12 mouse cellular contexts compared by ENCODE assay signal in the genomic region with DNA sequence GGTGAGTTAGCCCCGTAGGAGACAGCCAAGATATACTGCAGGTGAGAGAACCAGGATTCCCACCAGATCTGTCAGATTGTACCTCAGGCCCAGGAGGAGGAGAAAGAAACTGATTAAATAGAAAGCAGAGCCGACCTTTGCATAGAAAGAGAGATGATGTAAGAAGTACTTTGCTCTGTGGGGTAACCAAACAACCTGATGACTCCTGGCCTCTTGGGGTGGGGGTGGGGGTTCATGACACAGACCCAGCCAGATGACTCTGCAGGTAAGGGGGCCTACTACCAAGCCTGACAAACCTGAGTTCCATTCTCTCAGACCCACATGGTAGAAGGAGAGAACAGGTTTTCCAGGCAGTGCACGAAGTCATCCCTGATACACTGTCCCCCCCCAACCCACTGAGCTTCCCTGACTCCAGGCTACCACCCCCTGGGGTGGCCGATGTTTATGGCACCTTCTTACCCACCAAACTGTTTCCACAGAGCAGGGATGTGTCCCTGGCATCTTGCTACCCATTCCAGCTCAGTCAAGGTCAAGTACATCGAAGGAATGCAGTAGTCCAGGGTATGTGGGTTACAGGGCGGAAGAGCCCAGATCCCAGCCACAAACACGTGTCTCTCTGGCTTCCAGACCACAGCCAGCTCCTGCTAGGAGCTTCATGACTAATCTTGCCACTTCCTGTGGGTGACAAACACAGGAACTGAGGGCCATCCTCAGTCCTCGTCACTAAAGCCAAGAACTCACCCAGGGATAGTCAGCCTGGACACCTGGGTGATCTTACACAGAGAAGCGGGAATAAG. TPM values are rescaled to one million over a fixed set of nuclear protein-coding genes. Genes with fewer than 3 reads are reported as not detected.
DNase-seq lines count a peak whose midpoint lies in the region; ATAC-seq and TF ChIP-seq lines count a peak whose summit lies in the region.
"Had no signal": no experiment of that assay in that cellular context is flagged by ENCODE, and none has a peak within 500 bp of the region (broad histone marks: within the 10 kb centered on the region; RNA-seq: fewer than 3 reads in every experiment).

No protein-coding gene starts in this region.

- no peaks in the 10 kb centered on the region for H3K27me3 ChIP-seq in embryonic facial prominence, embryonic 14.5 days (replicated peaks; ENCODE audit: control insufficient read depth, insufficient read depth, low read length)
- H3K27me3 ChIP-seq in embryonic facial prominence, embryonic 10.5 days (replicated peaks; ENCODE audit: low read depth, poor library complexity, severe bottlenecking) = peaks cover 28% of the 10 kb centered on the region
- no peaks in the 10 kb centered on the region for H3K27me3 ChIP-seq in kidney, adult 2 months (replicated peaks; ENCODE audit: control insufficient read depth, insufficient read depth, low read length)

- ATAC-seq in embryonic facial prominence, embryonic 14.5 days (ENCODE audit: low read depth) = no peak

- no peaks in the 10 kb centered on the region for H3K9me3 ChIP-seq in embryonic facial prominence, embryonic 14.5 days (ENCODE audit: control insufficient read depth, low read length)
- H3K9me3 ChIP-seq in embryonic facial prominence, embryonic 10.5 days = no peaks in the 10 kb centered on the region
- H3K9me3 ChIP-seq: forebrain, embryonic 10.5 days; hindbrain, embryonic 10.5 days had no signal

- no peak for TF ChIP-seq CTCF in kidney, adult 2 months (conservative IDR thresholded peaks at IDR 0.05; ENCODE audit: insufficient read depth, insufficient read length, low read depth, low read length)

- H3K4me2 ChIP-seq in embryonic facial prominence, embryonic 14.5 days (ENCODE audit: low read depth, low read length) = no peak overlapping the region

- no peak overlapping the region for H3K4me3 ChIP-seq in embryonic facial prominence, embryonic 14.5 days (ENCODE audit: low read depth, low read length)
- H3K4me3 ChIP-seq in embryonic facial prominence, embryonic 10.5 days = no peak overlapping the region
- H3K4me3 ChIP-seq in kidney, adult 2 months (ENCODE audit: insufficient read depth, low read depth, low read length) = no peak overlapping the region
- H3K4me3 ChIP-seq: forebrain, embryonic 10.5 days; hindbrain, embryonic 10.5 days had no signal

- WGBS in embryonic facial prominence, embryonic 14.5 days = 72% methylated on average over 9 of the region's 9 CpGs
- 76% methylated on average over 9 of the region's 9 CpGs for WGBS in embryonic facial prominence, embryonic 10.5 days
- 27% methylated on average over 9 of the region's 9 CpGs for WGBS in kidney, adult 2 months

- H3K36me3 ChIP-seq in embryonic facial prominence, embryonic 14.5 days (ENCODE audit: control insufficient read depth, insufficient read depth, low read length) = no peaks in the 10 kb centered on the region
- H3K36me3 ChIP-seq in embryonic facial prominence, embryonic 10.5 days (replicated peaks) = no peaks in the 10 kb centered on the region
- no peaks in the 10 kb centered on the region for H3K36me3 ChIP-seq in kidney, adult 2 months (ENCODE audit: control insufficient read depth, insufficient read depth, low read length)
- H3K36me3 ChIP-seq: forebrain, embryonic 10.5 days; hindbrain, embryonic 10.5 days had no signal

- no peak overlapping the region for H3K27ac ChIP-seq in embryonic facial prominence, embryonic 14.5 days (replicated peaks; ENCODE audit: low read depth, low read length)
- no peak overlapping the region for H3K27ac ChIP-seq in embryonic facial prominence, embryonic 10.5 days (replicated peaks)
- peak overlapping the region; percentile 63 for H3K27ac ChIP-seq in kidney, adult 2 months (ENCODE audit: insufficient read depth, low read depth, low read length)
- H3K27ac ChIP-seq: forebrain, embryonic 10.5 days; hindbrain, embryonic 10.5 days; liver, embryonic 14.5 days had no signal

- DNase-seq in embryonic facial prominence, embryonic 14.5 days (ENCODE audit: low spot score) = peak; percentile 48
- no peak for DNase-seq in embryonic facial prominence, embryonic 10.5 days (ENCODE audit: low spot score)
- DNase-seq in Muller cell, postnatal 12 days (ENCODE audit: inconsistent ontology term) = peak; percentile 90
- DNase-seq in kidney, adult 2 months = peak; percentile 85
- DNase-seq in lung, postnatal 4 days = peak; percentile 45 to 50
- DNase-seq in left cerebral cortex, postnatal 14 days (ENCODE audit: low spot score in 2 of 2) = no peak
- no peak for DNase-seq in spleen, adult 12 weeks (ENCODE audit: low spot score)
- DNase-seq in neural tube, embryonic 10.5 days (ENCODE audit: extremely low spot score, low spot score) = no peak
- DNase-seq: thymus, postnatal 36 days had no signal

- no peak for TF ChIP-seq POLR2A in kidney, adult 2 months (IDR thresholded peaks at IDR 0.05; ENCODE audit: low read depth, low read length)

- intact Hi-C loops in left cerebral cortex, postnatal 14 days (cut with DNase I) = no loop called here

- no peak overlapping the region for H3K9ac ChIP-seq in embryonic facial prominence, embryonic 14.5 days (ENCODE audit: low read depth, low read length)
- H3K9ac ChIP-seq: liver, embryonic 14.5 days had no signal

- peaks cover 12% of the 10 kb centered on the region for H3K4me1 ChIP-seq in embryonic facial prominence, embryonic 14.5 days (ENCODE audit: control insufficient read depth, insufficient read depth, low read length)
- H3K4me1 ChIP-seq in embryonic facial prominence, embryonic 10.5 days = peaks cover 24% of the 10 kb centered on the region
- peaks cover 29% of the 10 kb centered on the region for H3K4me1 ChIP-seq in kidney, adult 2 months (ENCODE audit: control insufficient read depth, insufficient read depth, low read length)

RNA-seq across cellular contexts. Expression of gene Syne3, which starts 8.9 kb away (rescaled TPM):
- polyA plus RNA-seq in embryonic facial prominence, embryonic 14.5 days (2014; fragmentation: Nextera tagmentation; extraction: Ambion mirVana) = 1.8 and 3.0 TPM in 2 replicates
- polyA plus RNA-seq in embryonic facial prominence, embryonic 10.5 days (2016; fragmentation: Nextera tagmentation; extraction: Ambion mirVana) = 0.24 and 0.26 TPM in 2 replicates
- 2.7 and 3.1 TPM in 2 replicates for polyA plus RNA-seq in kidney, adult 2 months (2012; rRNA removed)
- 1 to 10 TPM; 1.1 to 1.4 TPM for total RNA-seq in left cerebral cortex, postnatal 14 days (2021)

RNA-seq across cellular contexts. Expression of gene Glrx5, which starts 31.8 kb away (rescaled TPM):
- polyA plus RNA-seq in embryonic facial prominence, embryonic 14.5 days (2014; fragmentation: Nextera tagmentation; extraction: Ambion mirVana) = 183 and 186 TPM in 2 replicates
- 218 and 234 TPM in 2 replicates for polyA plus RNA-seq in embryonic facial prominence, embryonic 10.5 days (2016; fragmentation: Nextera tagmentation; extraction: Ambion mirVana)
- polyA plus RNA-seq in kidney, adult 2 months (2012; rRNA removed) = 138 and 139 TPM in 2 replicates
- 10 to 100 TPM; 62.5 to 64.1 TPM for total RNA-seq in left cerebral cortex, postnatal 14 days (2021)

Comparison
In these comparisons a context has a peak if more than half of its experiments do, and no peak if none do; other contexts are left out.
1. DNase-seq: peak in embryonic facial prominence, embryonic 14.5 days (single experiment), Muller cell, postnatal 12 days (single experiment), kidney, adult 2 months (single experiment) and lung, postnatal 4 days (2 of 2); none in embryonic facial prominence, embryonic 10.5 days (single experiment), left cerebral cortex, postnatal 14 days (0 of 2), spleen, adult 12 weeks (single experiment) and neural tube, embryonic 10.5 days (single experiment).